Mouse (Mus musculus) CH12.LX (cell line): ENCODE measurements around the gene Amotl1.
A peak's percentile ranks its signal among the peaks of the same experiment; 100 is the strongest.

Experiments used
- ELF1 ChIP-seq: IDR thresholded peaks from 2 replicates; pipeline ENCODE4 v1.6.1; 2014; ENCODE audit warnings: low read depth, mild to moderate bottlenecking, inconsistent platforms, low read length, improper control_type of control experiment
- EP300 ChIP-seq: IDR thresholded peaks from 2 replicates; pipeline ENCODE4 v1.6.1; 2011; ENCODE audit warnings: low read length, improper control_type of control experiment
- GABPA ChIP-seq: IDR thresholded peaks from 2 replicates; pipeline ENCODE4 v1.6.1; 2012; ENCODE audit warnings: low read depth, low read length, improper control_type of control experiment, inconsistent platforms; ENCODE audit not compliant: insufficient replicate concordance
- JUN ChIP-seq: IDR thresholded peaks from 2 replicates; pipeline ENCODE4 v1.6.1; 2011; ENCODE audit warnings: low read depth, mild to moderate bottlenecking, low read length, improper control_type of control experiment, moderate library complexity; ENCODE audit not compliant: insufficient read depth
- MAX ChIP-seq: IDR thresholded peaks from 2 replicates; pipeline ENCODE4 v1.6.1; 2011; ENCODE audit warnings: low read length, improper control_type of control experiment
- MXI1 ChIP-seq: IDR thresholded peaks from 2 replicates; pipeline ENCODE4 v1.6.1; 2011; ENCODE audit warnings: mild to moderate bottlenecking, low read depth, low read length, improper control_type of control experiment
- POLR2A ChIP-seq: IDR thresholded peaks from 2 replicates; pipeline ENCODE4 v1.6.1; 2011; ENCODE audit warnings: low read depth, mild to moderate bottlenecking, improper control_type of control experiment, low read length
- RAD21 ChIP-seq: IDR thresholded peaks from 2 replicates; pipeline ENCODE4 v1.6.1; 2011; ENCODE audit warnings: low read depth, mild to moderate bottlenecking, low read length, improper control_type of control experiment, moderate library complexity
- SIN3A ChIP-seq: IDR thresholded peaks from 2 replicates; pipeline ENCODE4 v1.6.1; 2012; ENCODE audit warnings: low read length, improper control_type of control experiment, inconsistent platforms
- TBP ChIP-seq: conservative IDR thresholded peaks from 2 replicates; pipeline ENCODE4 v1.6.1; 2011; ENCODE audit warnings: low read depth, low read length, improper control_type of control experiment
- UBTF ChIP-seq: IDR thresholded peaks from 2 replicates; pipeline ENCODE4 v1.6.1; 2012; ENCODE audit warnings: low read depth, mild to moderate bottlenecking, inconsistent platforms, low read length, improper control_type of control experiment, moderate library complexity
- USF2 ChIP-seq: conservative IDR thresholded peaks from 2 replicates; pipeline ENCODE4 v1.6.1; 2011; ENCODE audit warnings: low read depth, low read length, improper control_type of control experiment
- ZMIZ1 ChIP-seq: IDR thresholded peaks from 2 replicates; pipeline ENCODE4 v1.6.1; 2012; ENCODE audit warnings: low read depth, mild to moderate bottlenecking, inconsistent platforms, low read length, improper control_type of control experiment
- ZNF384 ChIP-seq: IDR thresholded peaks from 2 replicates; pipeline ENCODE4 v1.6.1; 2012; ENCODE audit warnings: low read depth, low read length, improper control_type of control experiment, inconsistent platforms

GRCm38 (mm10) chr9:14636244-14636643, 8.6 kb downstream of the Amotl1 start:
- TF ChIP-seq MXI1 = peak; percentile 63; the same call in 1 of the 2 replicates
- TF ChIP-seq SIN3A = no peak
- TF ChIP-seq MAX = peak; percentile 91
- no peak for TF ChIP-seq POLR2A
- no peak for TF ChIP-seq TBP
- TF ChIP-seq ELF1 = no peak
- no peak for TF ChIP-seq ZNF384
- no peak for TF ChIP-seq UBTF
- TF ChIP-seq EP300 = no peak
- no peak for TF ChIP-seq GABPA
- no peak for TF ChIP-seq ZMIZ1
- no peak for TF ChIP-seq USF2
- TF ChIP-seq RAD21 = no peak
- TF ChIP-seq JUN = no peak
